Mouse (Mus musculus): Measurements from ENCODE around the gene Rps6ka1. TPM values are rescaled to one million over a fixed set of nuclear protein-coding genes. Genes with fewer than 3 reads are reported as not detected.

Rps6ka1 gene
- polyA plus RNA-seq, 1 experiment from 2014 or later, result 23.7 TPM

GRCm38 (mm10) chr4:133896002-133896401 is 8.4 kb upstream of the Rps6ka1 start:
- H3K27ac ChIP-seq (replicated peaks), result no peak overlapping the region
- ATAC-seq (ENCODE audit: low FRiP score), result no peak
- H3K4me3 ChIP-seq (replicated peaks), result no peak overlapping the region
- H3K4me1 ChIP-seq, result no peaks in the 10 kb centered on the region; the same call in 1 of the 2 replicates
- no peak overlapping the region for H3K9ac ChIP-seq (replicated peaks)
- H3K36me3 ChIP-seq, result no peaks in the 10 kb centered on the region
- no peaks in the 10 kb centered on the region for H3K27me3 ChIP-seq (replicated peaks)
- WGBS, result 98% methylated on average over 3 of the region's 3 CpGs
- H3K9me3 ChIP-seq (replicated peaks), result no peaks in the 10 kb centered on the region
- H3K4me2 ChIP-seq, result no peak overlapping the region

GRCm38 (mm10) chr4:133887249-133887648 is 348 bp downstream of the Rps6ka1 start:
- no peaks in the 10 kb centered on the region for H3K9me3 ChIP-seq (replicated peaks)
- peak; percentile 67 for ATAC-seq (ENCODE audit: low FRiP score)
- H3K4me2 ChIP-seq, result peak overlapping the region; percentile 95
- WGBS, result under 1% methylated on average over 32 of the region's 32 CpGs
- H3K4me1 ChIP-seq, result peaks cover 27% of the 10 kb centered on the region
- H3K36me3 ChIP-seq, result no peaks in the 10 kb centered on the region
- H3K4me3 ChIP-seq (replicated peaks), result peak overlapping the region; percentile 86
- H3K27ac ChIP-seq (replicated peaks), result peak overlapping the region; percentile 76
- H3K9ac ChIP-seq (replicated peaks), result peak overlapping the region; percentile 90
- no peaks in the 10 kb centered on the region for H3K27me3 ChIP-seq (replicated peaks)

- 17% methylated on average over 10 of the region's 10 CpGs for WGBS
- Histone ChIP-seq H3K27ac (replicated peaks) (0 out of 2 replicates have a peak overlapping the region, but pooled peaks have one; percentile 23), H3K36me3 (no peaks in the 10 kb centered on the region), H3K27me3 (replicated peaks) (no peaks in the 10 kb centered on the region), H3K4me1 (peaks cover 27% of the 10 kb centered on the region), H3K9me3 (replicated peaks) (no peaks in the 10 kb centered on the region), H3K4me2 (peak overlapping the region; percentile 95), H3K9ac (replicated peaks) (peak overlapping the region; percentile 90; the same call in 1 of the 2 replicates), H3K4me3 (replicated peaks) (peak overlapping the region; percentile 86)
- no peak for ATAC-seq (ENCODE audit: low FRiP score)
Measured at GRCm38 (mm10) chr4:133885991-133886501, 1.6 kb downstream of the Rps6ka1 start.

GRCm38 (mm10) chr4:133885331-133885730 is 2.3 kb downstream of the Rps6ka1 start:
- no peak for ATAC-seq (ENCODE audit: low FRiP score)
- no peak overlapping the region for H3K4me3 ChIP-seq (replicated peaks)
- H3K9me3 ChIP-seq (replicated peaks), result no peaks in the 10 kb centered on the region
- 79% methylated on average over 4 of the region's 4 CpGs for WGBS
- peak overlapping the region; percentile 95 for H3K4me2 ChIP-seq
- H3K27me3 ChIP-seq (replicated peaks), result no peaks in the 10 kb centered on the region
- H3K27ac ChIP-seq (replicated peaks), result no peak overlapping the region
- H3K36me3 ChIP-seq, result no peaks in the 10 kb centered on the region; the same call in 1 of the 2 replicates
- H3K9ac ChIP-seq (replicated peaks), result no peak overlapping the region
- H3K4me1 ChIP-seq, result peaks cover 27% of the 10 kb centered on the region

GRCm38 (mm10) chr4:133884888-133885287 is 2.7 kb downstream of the Rps6ka1 start:
- no peak overlapping the region for H3K4me2 ChIP-seq
- ATAC-seq (ENCODE audit: low FRiP score), result no peak
- H3K9ac ChIP-seq (replicated peaks), result no peak overlapping the region
- WGBS, result 83% methylated on average over 3 of the region's 3 CpGs
- no peaks in the 10 kb centered on the region for H3K9me3 ChIP-seq (replicated peaks)
- no peak overlapping the region for H3K4me3 ChIP-seq (replicated peaks)
- H3K27me3 ChIP-seq (replicated peaks), result no peaks in the 10 kb centered on the region
- no peak overlapping the region for H3K27ac ChIP-seq (replicated peaks)
- H3K36me3 ChIP-seq, result no peaks in the 10 kb centered on the region; the same call in 1 of the 2 replicates
- H3K4me1 ChIP-seq, result peaks cover 27% of the 10 kb centered on the region

- ATAC-seq (ENCODE audit: low FRiP score), result no peak
- no peaks in the 10 kb centered on the region for H3K9me3 ChIP-seq (replicated peaks)
- H3K27me3 ChIP-seq (replicated peaks), result no peaks in the 10 kb centered on the region
- no peak overlapping the region for H3K4me3 ChIP-seq (replicated peaks)
- WGBS, result 98% methylated on average over 8 of the region's 8 CpGs
- peaks cover 2% of the 10 kb centered on the region; the same call in 1 of the 2 replicates for H3K36me3 ChIP-seq
- H3K4me1 ChIP-seq, result peaks cover 27% of the 10 kb centered on the region
- H3K9ac ChIP-seq (replicated peaks), result no peak overlapping the region
- H3K4me2 ChIP-seq, result no peak overlapping the region
- no peak overlapping the region for H3K27ac ChIP-seq (replicated peaks)
Measured at GRCm38 (mm10) chr4:133884127-133884753, 3.4 kb downstream of the Rps6ka1 start.

GRCm38 (mm10) chr4:133881851-133882250 is 5.7 kb downstream of the Rps6ka1 start:
- H3K4me1 ChIP-seq, result peaks cover 18% of the 10 kb centered on the region
- H3K4me3 ChIP-seq (replicated peaks), result no peak overlapping the region
- peaks cover 6% of the 10 kb centered on the region; the same call in 1 of the 2 replicates for H3K36me3 ChIP-seq
- ATAC-seq (ENCODE audit: low FRiP score), result no peak
- no peaks in the 10 kb centered on the region for H3K9me3 ChIP-seq (replicated peaks)
- 94% methylated on average over 3 of the region's 3 CpGs for WGBS
- H3K4me2 ChIP-seq, result no peak overlapping the region
- H3K27me3 ChIP-seq (replicated peaks), result no peaks in the 10 kb centered on the region
- no peak overlapping the region for H3K9ac ChIP-seq (replicated peaks)
- H3K27ac ChIP-seq (replicated peaks), result no peak overlapping the region

GRCm38 (mm10) chr4:133881399-133881798 is 6.2 kb downstream of the Rps6ka1 start:
- H3K9ac ChIP-seq (replicated peaks), result no peak overlapping the region
- 93% methylated on average over 4 of the region's 4 CpGs for WGBS
- no peak overlapping the region for H3K4me2 ChIP-seq
- H3K9me3 ChIP-seq (replicated peaks), result no peaks in the 10 kb centered on the region
- H3K36me3 ChIP-seq, result peaks cover 6% of the 10 kb centered on the region; the same call in 1 of the 2 replicates
- peaks cover 14% of the 10 kb centered on the region for H3K4me1 ChIP-seq
- no peak overlapping the region for H3K4me3 ChIP-seq (replicated peaks)
- H3K27me3 ChIP-seq (replicated peaks), result no peaks in the 10 kb centered on the region
- H3K27ac ChIP-seq (replicated peaks), result no peak overlapping the region
- ATAC-seq (ENCODE audit: low FRiP score), result no peak

GRCm38 (mm10) chr4:133879145-133879902 is 8.3 kb downstream of the Rps6ka1 start:
- peaks cover 6% of the 10 kb centered on the region; the same call in 1 of the 2 replicates for H3K36me3 ChIP-seq
- H3K9ac ChIP-seq (replicated peaks), result no peak overlapping the region
- ATAC-seq (ENCODE audit: low FRiP score), result no peak
- WGBS, result 60% methylated on average over 12 of the region's 12 CpGs
- H3K4me3 ChIP-seq (replicated peaks), result no peak overlapping the region
- no peak overlapping the region for H3K27ac ChIP-seq (replicated peaks)
- H3K4me2 ChIP-seq, result no peak overlapping the region
- H3K4me1 ChIP-seq, result 0 out of 2 replicates have a peak, but pooled peaks cover 2% of the 10 kb centered on the region
- H3K27me3 ChIP-seq (replicated peaks), result no peaks in the 10 kb centered on the region
- no peaks in the 10 kb centered on the region for H3K9me3 ChIP-seq (replicated peaks)

- ATAC-seq (ENCODE audit: low FRiP score), result no peak
- WGBS, result 90% methylated on average over 14 of the region's 14 CpGs
- Histone ChIP-seq H3K4me1 (no peaks in the 10 kb centered on the region), H3K4me3 (replicated peaks) (no peak overlapping the region), H3K9ac (replicated peaks) (no peak overlapping the region), H3K9me3 (replicated peaks) (no peaks in the 10 kb centered on the region), H3K4me2 (no peak overlapping the region), H3K27me3 (replicated peaks) (no peaks in the 10 kb centered on the region), H3K36me3 (peaks cover 6% of the 10 kb centered on the region; the same call in 1 of the 2 replicates), H3K27ac (replicated peaks) (no peak overlapping the region)
Measured at GRCm38 (mm10) chr4:133877850-133878755, 9.5 kb downstream of the Rps6ka1 start.

All from neural tube, embryonic 15.5 days (tissue).